In genomic region chr19:5846557-5847305, GRCm38 (mm10) we compare ENCODE assay signal across 8 mouse cellular contexts. TPM values are rescaled to one million over a fixed set of nuclear protein-coding genes. Genes with fewer than 3 reads are reported as not detected.
A peak's percentile ranks its signal among the peaks of the same experiment; 100 is the strongest.
DNase-seq lines count a peak whose midpoint lies in the region; ATAC-seq and TF ChIP-seq lines count a peak whose summit lies in the region.

No protein-coding gene starts in this region.

- TF ChIP-seq POLR2A in bone marrow macrophage, adult 2 months (IDR thresholded peaks at IDR 0.05; ENCODE audit: borderline replicate concordance, low read depth, low read length), result no peak
- peak; percentile 53; the same call in 1 of the 2 replicates for TF ChIP-seq POLR2A in embryonic fibroblast, embryonic 13.5 days (IDR thresholded peaks at IDR 0.05; ENCODE audit: low read depth, low read length)

- no peak for TF ChIP-seq CTCF in bone marrow macrophage, adult 2 months (IDR thresholded peaks at IDR 0.05; ENCODE audit: low read depth, low read length)
- no peak for TF ChIP-seq CTCF in embryonic fibroblast, embryonic 13.5 days (IDR thresholded peaks at IDR 0.05; ENCODE audit: borderline replicate concordance, insufficient read depth, low read length)

- H3K9ac ChIP-seq in heart, embryonic 11.5 days (ENCODE audit: low read depth, low read length), result peak overlapping the region; percentile 67
- peak overlapping the region; percentile 70 for H3K9ac ChIP-seq in kidney, embryonic 16.5 days (replicated peaks; ENCODE audit: low read length)

- peak; percentile 99 for DNase-seq in 416B (ENCODE audit: low read depth)
- peak; percentile 89 for DNase-seq in liver
- peak; percentile 88 to 89 for DNase-seq in monocyte, adult 2 months (ENCODE audit: low read depth in 1 of 2, low spot score in 2 of 2)
- peak; percentile 70 to 77 for DNase-seq in spleen, postnatal 36 days (ENCODE audit: low spot score in 2 of 2)

- no peaks in the 10 kb centered on the region for H3K27me3 ChIP-seq in heart, embryonic 11.5 days (ENCODE audit: control insufficient read depth, insufficient read depth, low read length)
- H3K27me3 ChIP-seq in kidney, embryonic 16.5 days (ENCODE audit: insufficient read depth, low read length), result no peaks in the 10 kb centered on the region

- H3K36me3 ChIP-seq in heart, embryonic 11.5 days (ENCODE audit: control insufficient read depth, insufficient read depth, low read length), result no peaks in the 10 kb centered on the region
- 0 out of 2 replicates have a peak, but pooled peaks cover 2% of the 10 kb centered on the region for H3K36me3 ChIP-seq in kidney, embryonic 16.5 days (ENCODE audit: insufficient read depth, low read length)

- H3K4me3 ChIP-seq in bone marrow macrophage, adult 2 months (ENCODE audit: insufficient read depth, low read length), result peak overlapping the region; percentile 81
- no peak overlapping the region for H3K4me3 ChIP-seq in embryonic fibroblast, embryonic 13.5 days (ENCODE audit: insufficient read depth, low read length)
- peak overlapping the region; percentile 22 for H3K4me3 ChIP-seq in heart, embryonic 11.5 days (ENCODE audit: low read depth, low read length)
- peak overlapping the region; percentile 43 for H3K4me3 ChIP-seq in kidney, embryonic 16.5 days (ENCODE audit: low read length)

- peak overlapping the region; percentile 63 for H3K4me2 ChIP-seq in heart, embryonic 11.5 days
- H3K4me2 ChIP-seq in kidney, embryonic 16.5 days (replicated peaks; ENCODE audit: low read depth, low read length), result peak overlapping the region; percentile 64

- ATAC-seq in heart, embryonic 11.5 days (replicated peaks; ENCODE audit: insufficient number of reproducible peaks, low FRiP score, low TSS enrichment), result peak; percentile 71
- peak; percentile 77 for ATAC-seq in kidney, embryonic 16.5 days (ENCODE audit: low FRiP score, low TSS enrichment)

- H3K4me1 ChIP-seq in bone marrow macrophage, adult 2 months (ENCODE audit: control insufficient read depth, insufficient read depth, low read length), result peaks cover 24% of the 10 kb centered on the region
- H3K4me1 ChIP-seq in embryonic fibroblast, embryonic 13.5 days (ENCODE audit: control insufficient read depth, insufficient read depth, low read length), result peaks cover 14% of the 10 kb centered on the region
- H3K4me1 ChIP-seq in heart, embryonic 11.5 days (ENCODE audit: control insufficient read depth, insufficient read depth, low read length), result peaks cover 84% of the 10 kb centered on the region
- peaks cover 71% of the 10 kb centered on the region for H3K4me1 ChIP-seq in kidney, embryonic 16.5 days (ENCODE audit: insufficient read depth, low read length)

- H3K27ac ChIP-seq in bone marrow macrophage, adult 2 months (ENCODE audit: insufficient read depth, low read depth, low read length), result peak overlapping the region; percentile 100
- peak overlapping the region; percentile 100 for H3K27ac ChIP-seq in embryonic fibroblast, embryonic 13.5 days (ENCODE audit: insufficient read depth, low read length)
- H3K27ac ChIP-seq in heart, embryonic 11.5 days (ENCODE audit: low read depth, low read length), result peak overlapping the region; percentile 97
- H3K27ac ChIP-seq in kidney, embryonic 16.5 days (ENCODE audit: low read length), result peak overlapping the region; percentile 99

- WGBS in heart, embryonic 11.5 days (ENCODE audit: insufficient replicate concordance), result 7% methylated on average over 16 of the region's 16 CpGs
- WGBS in kidney, embryonic 16.5 days, result 2% methylated on average over 16 of the region's 16 CpGs

- H3K9me3 ChIP-seq in heart, embryonic 11.5 days (replicated peaks; ENCODE audit: control insufficient read depth, low read length), result no peaks in the 10 kb centered on the region
- H3K9me3 ChIP-seq in kidney, embryonic 16.5 days (ENCODE audit: low read length), result no peaks in the 10 kb centered on the region

RNA-seq across cellular contexts. Expression of gene Frmd8, which starts 28.3 kb away (rescaled TPM):
- 24.6 and 25.2 TPM in 2 replicates for polyA plus RNA-seq in bone marrow macrophage, adult 2 months (2012; ENCODE audit: insufficient read depth, insufficient read length, missing spikeins)
- 24.9 and 35.7 TPM in 2 replicates for polyA plus RNA-seq in embryonic fibroblast, embryonic 13.5 days (2011; ENCODE audit: insufficient read length, low read depth, missing spikeins)
- 15.4 and 19.3 TPM in 2 replicates for polyA plus RNA-seq in heart, embryonic 11.5 days (2014; fragmentation: Nextera tagmentation; extraction: Ambion mirVana)
- polyA plus RNA-seq in kidney, embryonic 16.5 days (2015; fragmentation: Nextera tagmentation; extraction: Ambion mirVana), result 50.6 and 52.9 TPM in 2 replicates

RNA-seq across cellular contexts. Expression of gene Slc25a45, which starts 30.9 kb away (rescaled TPM):
- 74.2 and 78.0 TPM in 2 replicates for polyA plus RNA-seq in bone marrow macrophage, adult 2 months (2012; ENCODE audit: insufficient read depth, insufficient read length, missing spikeins)
- polyA plus RNA-seq in embryonic fibroblast, embryonic 13.5 days (2011; ENCODE audit: insufficient read length, low read depth, missing spikeins), result 1.3 and 3.5 TPM in 2 replicates
- 2.1 and 2.3 TPM in 2 replicates for polyA plus RNA-seq in heart, embryonic 11.5 days (2014; fragmentation: Nextera tagmentation; extraction: Ambion mirVana)
- 14.8 and 15.7 TPM in 2 replicates for polyA plus RNA-seq in kidney, embryonic 16.5 days (2015; fragmentation: Nextera tagmentation; extraction: Ambion mirVana)

RNA-seq across cellular contexts. Expression of gene Tigd3, which starts 47.2 kb away (rescaled TPM):
- polyA plus RNA-seq in bone marrow macrophage, adult 2 months (2012; ENCODE audit: insufficient read depth, insufficient read length, missing spikeins), result 0.61 and 0.70 TPM in 2 replicates
- polyA plus RNA-seq in embryonic fibroblast, embryonic 13.5 days (2011; ENCODE audit: insufficient read length, low read depth, missing spikeins), result 0.60 and 1.5 TPM in 2 replicates
- polyA plus RNA-seq in heart, embryonic 11.5 days (2014; fragmentation: Nextera tagmentation; extraction: Ambion mirVana), result 1.5 and 2.6 TPM in 2 replicates
- polyA plus RNA-seq in kidney, embryonic 16.5 days (2015; fragmentation: Nextera tagmentation; extraction: Ambion mirVana), result 3.7 and 4.4 TPM in 2 replicates
